In the genomic region with DNA sequence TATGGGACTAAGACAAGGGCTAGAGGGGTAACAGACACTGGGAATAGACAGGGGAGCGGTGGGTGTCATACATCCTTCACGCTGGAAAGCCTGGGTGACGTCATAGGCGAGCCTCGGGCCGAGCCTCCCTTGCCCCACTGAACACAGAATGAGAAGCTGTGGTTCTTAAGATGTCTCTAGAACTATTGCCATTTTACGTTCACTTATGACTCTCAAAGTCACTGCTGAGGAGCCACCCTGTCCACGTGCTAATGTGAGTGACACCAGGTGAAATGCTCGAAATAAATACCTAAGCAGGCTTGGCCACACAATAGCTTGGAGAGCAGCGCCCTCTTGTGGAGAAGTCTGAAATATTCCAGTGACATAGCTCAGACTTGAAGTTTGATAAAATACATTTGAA, we compare ENCODE assay signal across 8 mouse cellular contexts. TPM values are rescaled to one million over a fixed set of nuclear protein-coding genes. Genes with fewer than 3 reads are reported as not detected.
DNase-seq lines count a peak whose midpoint lies in the region; ATAC-seq and TF ChIP-seq lines count a peak whose summit lies in the region.

No protein-coding gene starts in this region.

- no peak overlapping the region for H3K27ac ChIP-seq in gastrocnemius, adult 2 months
- H3K27ac ChIP-seq in hindbrain, postnatal 0 days = no peak overlapping the region

- H3K27me3 ChIP-seq in hindbrain, postnatal 0 days (ENCODE audit: insufficient read depth, low read length) = no peaks in the 10 kb centered on the region

- TF ChIP-seq CTCF in gastrocnemius, adult 2 months (IDR thresholded peaks at IDR 0.05) = peak; percentile 97
- TF ChIP-seq CTCF in hindbrain, postnatal 0 days (IDR thresholded peaks at IDR 0.05; ENCODE audit: low read depth) = peak; percentile 92

- H3K4me2 ChIP-seq in hindbrain, postnatal 0 days (ENCODE audit: low read depth, low read length) = peak overlapping the region; percentile 71

- 14% methylated on average over 10 of the region's 10 CpGs for WGBS in hindbrain, postnatal 0 days

- H3K36me3 ChIP-seq in hindbrain, postnatal 0 days (ENCODE audit: insufficient read depth, low read length) = no peaks in the 10 kb centered on the region

- peak overlapping the region; percentile 30; the same call in 1 of the 2 replicates for H3K9ac ChIP-seq in hindbrain, postnatal 0 days (replicated peaks; ENCODE audit: low read length)

- no peaks in the 10 kb centered on the region for H3K9me3 ChIP-seq in hindbrain, postnatal 0 days (ENCODE audit: low read length)

- no peaks in the 10 kb centered on the region for H3K4me1 ChIP-seq in hindbrain, postnatal 0 days (ENCODE audit: insufficient read depth, low read length)

- H3K4me3 ChIP-seq in gastrocnemius, adult 2 months = peak overlapping the region; percentile 64
- H3K4me3 ChIP-seq in hindbrain, postnatal 0 days (ENCODE audit: low read length) = peak overlapping the region; percentile 36

- peak; percentile 70 for DNase-seq in T-cell, adult 2 months (ENCODE audit: low spot score)
- DNase-seq in cerebellum, postnatal 25 days = peak; percentile 85 to 88
- peak; percentile 67 for DNase-seq in gastrocnemius, adult 2 months
- peak; percentile 91 for DNase-seq in hindbrain, postnatal 0 days (ENCODE audit: low spot score)
- DNase-seq in left cerebral cortex, adult 18-20 months (ENCODE audit: low spot score in 2 of 2) = peak; percentile 80 to 92
- DNase-seq in lung, postnatal 4 days = peak; percentile 23 to 75
- DNase-seq in right cerebral cortex, adult 18-20 months = peak; percentile 75
- peak; percentile 30 for DNase-seq in urinary bladder, postnatal 10 days (ENCODE audit: low spot score)

- peak; percentile 85 for ATAC-seq in hindbrain, postnatal 0 days

- intact Hi-C loops in gastrocnemius, adult 2 months (cut with DNase I) = loop anchor here (1.0 to 5.0 kb wide), 3 partner anchors 110 to 263 kb away; a partner anchor contains a TSS

RNA-seq across cellular contexts. Expression of a gene that starts 21.7 kb away (rescaled TPM):
- not detected for total RNA-seq in gastrocnemius, adult 2 months (2021)
- 0.58 and 0.68 TPM in 2 replicates for total RNA-seq in hindbrain, postnatal 0 days (2014; rRNA removed)
- polyA plus RNA-seq in hindbrain, postnatal 0 days (2015; fragmentation: Nextera tagmentation; extraction: Ambion mirVana) = 0.11 TPM in 2 replicates
- total RNA-seq in left cerebral cortex, adult 18-20 months (2021) = 1 to 10 TPM; 2.6 to 3.0 TPM

Comparison
In these comparisons a context has a peak if more than half of its experiments do, and no peak if none do; other contexts are left out.
1. DNase-seq: peak in every context shown above with its lines; median percentile 91 in hindbrain, postnatal 0 days; 86 in cerebellum, postnatal 25 days; 86 in left cerebral cortex, adult 18-20 months; 75 in right cerebral cortex, adult 18-20 months; 70 in T-cell, adult 2 months; 67 in gastrocnemius, adult 2 months; 49 in lung, postnatal 4 days; 30 in urinary bladder, postnatal 10 days.